Mouse (Mus musculus) liver, postnatal 0 days (tissue): ENCODE results near the gene Stmnd1.

Experiments used
- CTCF ChIP-seq: sonication (generic); IDR thresholded peaks from 2 replicates; pipeline ENCODE4 v1.5.1; 2016; ENCODE audit warnings: antibody characterized with exemption, low read depth
- EP300 ChIP-seq: IDR thresholded peaks from 2 replicates; pipeline ENCODE4 v1.6.1; 2016; ENCODE audit warnings: antibody characterized with exemption, low read depth, mild to moderate bottlenecking

GRCm38 (mm10) chr13:46290537-46290936, 17.0 kb downstream of the Stmnd1 start:
- no peak for TF ChIP-seq CTCF
- TF ChIP-seq EP300 = no peak
